Mouse (Mus musculus) heart, embryonic 10.5 days (tissue): ENCODE measurements around the gene Pde4a. TPM values are rescaled to one million over a fixed set of nuclear protein-coding genes. Genes with fewer than 3 reads are reported as not detected.

ENCODE experiments used
- DNase-seq: peaks from one replicate; pipeline ENCODE4 v3.0.0-alpha.2; 2017; ENCODE audit warnings: low spot score
- H3K27ac ChIP-seq: fragments of 300-500 bp; sonication (generic); 2 replicates; pipeline ENCODE4 v1.5.1; 2016; ENCODE audit warnings: mild to moderate bottlenecking
- H3K27me3 ChIP-seq: fragments of 300-500 bp; sonication (generic); 2 replicates; pipeline ENCODE4 v1.6.1; 2016; ENCODE audit warnings: mild to moderate bottlenecking; ENCODE audit not compliant: poor library complexity, insufficient read depth, severe bottlenecking
- H3K36me3 ChIP-seq: fragments of 300-500 bp; sonication (generic); 2 replicates; pipeline ENCODE4 v1.6.1; 2016; ENCODE audit warnings: mild to moderate bottlenecking, moderate library complexity
- H3K4me1 ChIP-seq: fragments of 300-500 bp; sonication (generic); 2 replicates; pipeline ENCODE4 v1.6.1; 2016; ENCODE audit warnings: mild to moderate bottlenecking
- H3K4me3 ChIP-seq: fragments of 300-500 bp; sonication (generic); 2 replicates; pipeline ENCODE4 v1.5.1; 2016; ENCODE audit warnings: mild to moderate bottlenecking, moderate library complexity
- H3K9me3 ChIP-seq: fragments of 300-500 bp; sonication (generic); 2 replicates; pipeline ENCODE4 v1.6.1; 2016; ENCODE audit warnings: mild to moderate bottlenecking, moderate library complexity
- whole genome bisulfite sequencing: fragments of 180-500 bp; shearing (Covaris S2); methylation state at CpG from one replicate; pipeline ENCODE4 v1.1.7; 2016; 5-methylcytosine and 5-hydroxymethylcytosine counted together
- polyA plus RNA-seq: library from polyadenylated mRNA; unstranded; fragments of >200 nt; fragmentation: Nextera tagmentation; extraction: Ambion mirVana; gene quantifications from 2 replicates; pipeline ENCODE4 v1.2.1, GENCODE M21; 2016

The Pde4a gene
- polyA plus RNA-seq, 1 experiment from 2014 or later: 7.5 TPM

GRCm38 (mm10) chr9:21196521-21197433 lies 31.3 kb downstream of the Pde4a start:
- WGBS: 54% methylated on average over 19 of the region's 19 CpGs
- Histone ChIP-seq H3K36me3 (peaks cover 40% of the 10 kb centered on the region), H3K27ac (peak overlapping the region; percentile 62), H3K9me3 (no peaks in the 10 kb centered on the region), H3K27me3 (no peaks in the 10 kb centered on the region), H3K4me1 (peaks cover 23% of the 10 kb centered on the region), H3K4me3 (peak overlapping the region; percentile 34)
- DNase-seq: no peak

GRCm38 (mm10) chr9:21197981-21198380 lies 32.5 kb downstream of the Pde4a start:
- Histone ChIP-seq H3K27me3 (no peaks in the 10 kb centered on the region), H3K4me3 (no peak overlapping the region), H3K4me1 (peaks cover 23% of the 10 kb centered on the region), H3K27ac (no peak overlapping the region), H3K36me3 (peaks cover 29% of the 10 kb centered on the region; the same call in 1 of the 2 replicates), H3K9me3 (no peaks in the 10 kb centered on the region)
- DNase-seq: no peak
- WGBS: 43% methylated on average over 4 of the region's 4 CpGs

GRCm38 (mm10) chr9:21198960-21199359 lies 33.4 kb downstream of the Pde4a start:
- Histone ChIP-seq H3K9me3 (no peaks in the 10 kb centered on the region), H3K27ac (no peak overlapping the region), H3K4me1 (peaks cover 23% of the 10 kb centered on the region), H3K27me3 (no peaks in the 10 kb centered on the region), H3K36me3 (peaks cover 30% of the 10 kb centered on the region), H3K4me3 (no peak overlapping the region)
- DNase-seq: no peak
- WGBS: 82% methylated on average over 3 of the region's 3 CpGs

DNA sequence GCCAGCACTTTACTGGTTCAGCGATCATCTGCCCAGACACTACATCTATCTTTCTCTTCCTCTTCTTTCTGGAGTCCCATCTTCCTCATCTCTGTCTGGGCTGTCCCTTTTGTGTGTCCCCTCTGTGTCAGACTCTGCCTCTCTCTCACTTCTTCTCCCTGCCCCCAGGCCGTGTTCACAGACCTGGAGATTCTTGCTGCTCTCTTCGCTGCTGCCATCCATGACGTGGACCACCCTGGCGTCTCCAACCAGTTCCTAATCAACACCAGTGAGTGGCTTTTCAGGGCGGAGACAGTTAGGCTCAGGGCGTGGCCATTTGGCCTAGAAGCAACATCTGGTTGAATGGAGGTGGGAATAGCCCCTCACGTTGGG lies 38.6 kb downstream of the Pde4a start:
- peaks cover 12% of the 10 kb centered on the region for H3K4me1 ChIP-seq

DNA sequence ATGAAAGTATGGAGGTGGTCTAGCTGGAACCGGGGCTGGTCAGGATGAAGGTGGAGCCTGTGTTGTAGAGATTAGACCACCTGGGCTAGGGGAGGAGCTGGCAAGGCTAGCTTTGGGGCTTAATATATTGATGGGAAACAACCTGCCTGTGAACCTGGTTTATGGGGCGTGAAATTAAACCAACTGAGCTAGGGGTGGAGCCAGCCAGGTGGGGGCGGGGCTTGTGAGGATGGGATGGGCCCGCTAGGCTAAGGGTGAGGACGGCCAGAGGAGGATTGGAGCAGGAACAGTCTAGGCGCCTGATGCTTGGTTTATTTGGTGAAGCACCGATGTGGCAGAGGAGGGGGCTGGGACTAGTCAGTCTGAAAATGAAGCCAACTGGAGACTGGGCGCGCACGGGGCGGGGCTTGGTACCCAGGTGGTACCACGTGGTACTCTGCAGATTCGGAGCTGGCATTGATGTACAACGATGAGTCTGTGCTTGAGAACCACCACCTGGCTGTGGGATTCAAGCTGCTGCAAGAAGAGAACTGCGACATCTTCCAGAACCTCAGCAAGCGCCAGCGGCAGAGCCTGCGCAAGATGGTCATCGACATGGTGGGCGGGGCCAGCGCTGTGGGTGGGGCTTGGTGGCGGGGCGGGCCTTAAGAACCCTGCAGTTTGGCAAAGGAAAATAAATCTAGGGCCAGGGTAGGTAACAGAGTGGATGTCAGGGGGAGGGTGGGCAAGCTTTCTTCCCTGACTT lies 39.2 kb downstream of the Pde4a start:
- no peak for DNase-seq
- 8% methylated on average over 23 of the region's 23 CpGs for WGBS
- peaks cover 12% of the 10 kb centered on the region for H3K4me1 ChIP-seq
- no peaks in the 10 kb centered on the region for H3K9me3 ChIP-seq
- H3K4me3 ChIP-seq: peak overlapping the region; percentile 53
- no peaks in the 10 kb centered on the region for H3K27me3 ChIP-seq
- H3K36me3 ChIP-seq: peaks cover 41% of the 10 kb centered on the region
- H3K27ac ChIP-seq: no peak overlapping the region

More for the DNA sequence above, 38.6 kb downstream of the Pde4a start:
- Histone ChIP-seq H3K27me3 (no peaks in the 10 kb centered on the region), H3K4me3 (no peak overlapping the region; the same call in 1 of the 2 replicates), H3K36me3 (peaks cover 46% of the 10 kb centered on the region), H3K9me3 (no peaks in the 10 kb centered on the region), H3K27ac (no peak overlapping the region)
- DNase-seq: no peak
- WGBS: 22% methylated on average over 8 of the region's 8 CpGs

DNA sequence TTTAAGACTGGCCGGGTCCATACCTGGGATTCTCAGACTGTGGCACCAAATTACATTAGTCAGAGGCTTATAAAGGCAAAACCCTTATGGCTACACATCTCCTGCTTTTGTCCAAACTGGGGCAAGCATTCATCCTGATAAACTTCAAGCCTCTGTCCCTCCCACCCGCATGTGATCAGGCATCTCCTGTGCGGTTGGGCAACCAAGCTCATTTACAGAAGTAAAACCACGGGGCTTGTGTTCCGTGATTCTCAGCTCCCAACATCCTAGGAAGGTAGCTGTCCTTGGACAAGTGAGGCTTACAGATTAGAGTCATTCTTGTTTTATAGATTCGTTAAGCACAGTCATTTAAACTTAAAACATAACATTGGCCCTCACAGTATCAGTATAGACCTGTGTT lies 41.3 kb downstream of the Pde4a start:
- H3K27ac ChIP-seq: no peak overlapping the region
- no peak for DNase-seq
- H3K36me3 ChIP-seq: peaks cover 34% of the 10 kb centered on the region
- 86% methylated on average over 6 of the region's 6 CpGs for WGBS
- H3K4me3 ChIP-seq: no peak overlapping the region
- peaks cover 12% of the 10 kb centered on the region for H3K4me1 ChIP-seq
- H3K9me3 ChIP-seq: no peaks in the 10 kb centered on the region
- no peaks in the 10 kb centered on the region for H3K27me3 ChIP-seq

DNA sequence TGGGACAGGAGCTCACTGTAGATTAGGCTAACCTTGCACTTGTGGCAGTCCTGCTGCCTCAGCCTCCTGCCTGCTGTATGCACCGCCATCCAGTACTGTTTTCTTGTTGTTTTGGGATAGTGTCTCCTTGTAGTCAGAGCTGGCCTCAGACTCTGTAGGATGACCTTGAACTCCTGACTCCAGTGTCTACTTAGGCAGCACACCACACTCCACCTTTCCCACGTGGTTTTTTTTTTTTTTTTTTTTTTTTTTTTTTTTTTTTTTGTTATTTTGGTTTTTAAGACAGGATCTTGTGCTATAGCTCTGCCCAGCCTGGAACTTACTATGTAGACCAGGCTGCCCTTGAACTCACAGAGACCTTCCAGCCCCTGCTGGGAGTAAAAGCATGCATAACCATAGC lies 43.1 kb downstream of the Pde4a start:
- no peak for DNase-seq
- Histone ChIP-seq H3K27ac (no peak overlapping the region), H3K36me3 (peaks cover 38% of the 10 kb centered on the region; the same call in 1 of the 2 replicates), H3K4me1 (peaks cover 12% of the 10 kb centered on the region), H3K27me3 (no peaks in the 10 kb centered on the region), H3K4me3 (no peak overlapping the region), H3K9me3 (no peaks in the 10 kb centered on the region)
- 61% methylated on average over 2 of the region's 2 CpGs for WGBS

- Histone ChIP-seq H3K4me1 (no peaks in the 10 kb centered on the region), H3K9me3 (no peaks in the 10 kb centered on the region), H3K36me3 (peaks cover 32% of the 10 kb centered on the region; the same call in 1 of the 2 replicates), H3K27me3 (no peaks in the 10 kb centered on the region), H3K27ac (no peak overlapping the region), H3K4me3 (no peak overlapping the region)
- 88% methylated on average over 6 of the region's 6 CpGs for WGBS
- no peak for DNase-seq
These were observed 45.3 kb downstream of the Pde4a start for GRCm38 (mm10) chr9:21210821-21211220.

DNA sequence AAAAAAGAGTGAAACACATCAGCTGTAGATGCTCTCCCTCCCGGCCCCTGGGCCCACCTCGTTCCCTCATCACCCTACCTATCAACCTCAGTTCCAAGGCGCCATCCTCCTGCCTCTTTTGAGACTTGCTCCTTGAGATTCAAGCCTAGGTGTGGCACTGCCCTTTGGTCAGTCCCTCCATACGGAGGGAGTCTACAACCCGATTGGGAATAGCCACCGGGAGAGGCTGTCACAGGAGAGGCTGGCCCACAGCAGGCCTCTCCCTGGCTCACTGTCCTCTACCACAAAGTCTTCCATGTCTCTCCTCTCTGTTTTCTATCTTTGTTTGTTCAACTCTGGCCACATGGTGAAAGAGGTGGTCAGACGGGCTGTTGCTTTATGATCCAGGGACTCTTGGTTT lies 46.1 kb downstream of the Pde4a start:
- peaks cover 6% of the 10 kb centered on the region; the same call in 1 of the 2 replicates for H3K4me1 ChIP-seq
- no peaks in the 10 kb centered on the region for H3K9me3 ChIP-seq
- H3K27ac ChIP-seq: no peak overlapping the region
- DNase-seq: no peak
- peaks cover 27% of the 10 kb centered on the region; the same call in 1 of the 2 replicates for H3K36me3 ChIP-seq
- no peaks in the 10 kb centered on the region for H3K27me3 ChIP-seq
- H3K4me3 ChIP-seq: no peak overlapping the region
- 84% methylated on average over 7 of the region's 7 CpGs for WGBS

GRCm38 (mm10) chr9:21213617-21214190 lies 48.2 kb downstream of the Pde4a start:
- 44% methylated on average over 7 of the region's 7 CpGs for WGBS
- no peak for DNase-seq

GRCm38 (mm10) chr9:21216050-21216841 lies 50.7 kb downstream of the Pde4a start:
- peaks cover 8% of the 10 kb centered on the region; the same call in 1 of the 2 replicates for H3K27me3 ChIP-seq
- 75% methylated on average over 25 of the region's 25 CpGs for WGBS
- H3K4me1 ChIP-seq: peaks cover 15% of the 10 kb centered on the region
- H3K9me3 ChIP-seq: no peaks in the 10 kb centered on the region
- H3K36me3 ChIP-seq: peaks cover 11% of the 10 kb centered on the region; the same call in 1 of the 2 replicates
- no peak overlapping the region for H3K27ac ChIP-seq
- no peak overlapping the region for H3K4me3 ChIP-seq
- no peak for DNase-seq

More at GRCm38 (mm10) chr9:21213617-21214190, 48.2 kb downstream of the Pde4a start:
- H3K4me1 ChIP-seq: peaks cover 7% of the 10 kb centered on the region; the same call in 1 of the 2 replicates
- H3K36me3 ChIP-seq: peaks cover 18% of the 10 kb centered on the region; the same call in 1 of the 2 replicates
- H3K27me3 ChIP-seq: peaks cover 8% of the 10 kb centered on the region; the same call in 1 of the 2 replicates
- H3K9me3 ChIP-seq: no peaks in the 10 kb centered on the region
- no peak overlapping the region for H3K27ac ChIP-seq
- no peak overlapping the region for H3K4me3 ChIP-seq

- WGBS: 52% methylated on average over 3 of the region's 3 CpGs
- no peak overlapping the region for H3K27ac ChIP-seq
- H3K36me3 ChIP-seq: no peaks in the 10 kb centered on the region
- no peak for DNase-seq
- 0 out of 2 replicates have a peak, but pooled peaks cover 3% of the 10 kb centered on the region for H3K9me3 ChIP-seq
- peaks cover 20% of the 10 kb centered on the region for H3K4me1 ChIP-seq
- peaks cover 8% of the 10 kb centered on the region; the same call in 1 of the 2 replicates for H3K27me3 ChIP-seq
- H3K4me3 ChIP-seq: no peak overlapping the region
These were observed 54.3 kb downstream of the Pde4a start for GRCm38 (mm10) chr9:21219820-21220219.
